Mouse (Mus musculus): Measurements from ENCODE around the gene Gm17689.

Gm17689 gene

GRCm38 (mm10) chr9:36582535-36582934 is at the start of gene Gm17689:
Gm17689 (minus strand) TSS chr9:36582635.
- DNase-seq (ENCODE audit: low read depth, low spot score): no peak

GRCm38 (mm10) chr9:36541863-36542262 is 40.6 kb downstream of the Gm17689 start, which contains the start of gene Gm5615:
Gm5615 (minus strand) TSS chr9:36541963.
- no peak for DNase-seq (ENCODE audit: low read depth, low spot score)

Measured in WW6 (cell line).